Mouse (Mus musculus): Measurements from ENCODE around the gene Nacc1.

DNA sequence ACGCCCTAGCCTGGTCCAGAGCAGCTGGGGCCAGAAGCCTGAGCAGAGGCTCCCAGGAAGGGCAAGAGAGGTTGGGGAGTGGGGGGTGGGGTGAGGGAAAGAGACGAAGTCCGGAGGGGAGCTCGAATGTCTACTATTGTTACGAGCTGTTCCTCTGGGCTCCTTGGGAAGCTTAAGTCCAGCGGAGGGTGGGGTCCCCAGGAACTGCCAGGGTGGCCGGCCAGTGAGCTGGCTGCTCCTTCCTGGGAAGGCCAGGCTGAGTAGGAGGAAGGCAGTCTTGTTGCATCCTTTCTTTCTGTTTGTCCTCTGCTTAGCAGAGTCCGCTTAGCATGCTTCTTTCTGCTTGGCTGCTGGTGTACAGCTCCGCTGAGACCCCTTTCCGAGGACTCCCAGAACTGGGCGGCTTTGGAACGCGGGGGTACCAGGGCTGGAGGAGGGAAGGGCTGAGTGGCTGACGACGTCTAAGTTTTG, 20.4 kb upstream of the Nacc1 start:
- TF ChIP-seq POLR2A (IDR thresholded peaks at IDR 0.05; ENCODE audit: extremely low read depth, insufficient read depth, low read length) (no peak), CTCF (IDR thresholded peaks at IDR 0.05; ENCODE audit: low read depth, low read length) (no peak)

Measured in liver, adult 2 months (tissue).